Mouse (Mus musculus) layer of hippocampus, adult 11-12 months (tissue): Measurements from ENCODE around the gene Gm21882.
"Not testable (repeated sequence)": the region's sequence is repeated elsewhere in the genome, so short reads cannot be mapped to it uniquely, and the experiment has no call there.

Experiments used
- DNase-seq: peaks from one replicate; pipeline ENCODE4 v3.0.0; 2022; ENCODE audit warnings: low spot score

The Gm21882 gene

GRCm38 (mm10) chrY:40381423-40381822 is at the start of gene Gm21882:
Gene Gm21882 (minus strand): TSS chrY:40381523.
- not testable (repeated sequence) for DNase-seq
